Mouse (Mus musculus): ENCODE data around the gene Tnnc1.

Tnnc1 gene

DNA sequence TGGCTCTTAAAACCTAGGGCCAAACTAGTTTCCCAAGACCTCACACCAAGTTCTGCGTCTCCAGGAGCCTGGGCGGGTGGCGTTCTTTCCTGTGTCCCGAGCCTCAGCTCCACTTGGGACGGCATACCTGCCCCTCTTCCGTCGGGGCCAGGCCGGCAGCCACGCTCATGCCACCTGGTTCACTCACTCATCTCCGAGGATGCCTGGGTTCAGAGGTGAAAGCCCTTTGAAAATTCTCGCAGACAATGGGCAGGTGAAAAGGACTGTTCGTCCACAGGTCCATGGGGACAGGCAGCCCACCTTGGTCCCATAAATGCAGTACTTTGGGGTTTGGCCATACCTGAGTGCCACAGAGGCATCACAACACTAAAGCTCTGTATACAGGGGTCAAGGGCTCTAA lies 23.9 kb upstream of the Tnnc1 start:
- DNase-seq (ENCODE audit: low spot score), result no peak

DNA sequence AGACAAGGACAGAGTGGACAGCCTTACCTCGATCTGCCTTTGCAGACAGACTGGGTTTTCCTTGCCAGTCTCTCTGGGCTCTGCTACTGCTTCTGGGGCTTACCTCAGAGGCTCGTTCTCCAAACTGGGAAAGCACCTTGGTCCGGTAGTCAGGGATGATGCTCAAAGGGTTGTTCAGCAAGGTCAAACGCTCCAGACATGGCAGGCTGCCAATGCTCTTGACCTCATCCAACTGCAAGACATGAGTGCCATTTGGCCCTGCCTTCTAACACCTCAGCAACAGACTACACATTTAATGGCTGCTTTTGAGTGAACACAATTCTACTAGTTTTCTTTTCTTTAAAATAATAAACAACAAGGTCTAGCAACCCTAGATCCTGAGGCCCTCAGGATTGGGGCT lies 21.5 kb upstream of the Tnnc1 start:
- DNase-seq (ENCODE audit: low spot score), result no peak

DNA sequence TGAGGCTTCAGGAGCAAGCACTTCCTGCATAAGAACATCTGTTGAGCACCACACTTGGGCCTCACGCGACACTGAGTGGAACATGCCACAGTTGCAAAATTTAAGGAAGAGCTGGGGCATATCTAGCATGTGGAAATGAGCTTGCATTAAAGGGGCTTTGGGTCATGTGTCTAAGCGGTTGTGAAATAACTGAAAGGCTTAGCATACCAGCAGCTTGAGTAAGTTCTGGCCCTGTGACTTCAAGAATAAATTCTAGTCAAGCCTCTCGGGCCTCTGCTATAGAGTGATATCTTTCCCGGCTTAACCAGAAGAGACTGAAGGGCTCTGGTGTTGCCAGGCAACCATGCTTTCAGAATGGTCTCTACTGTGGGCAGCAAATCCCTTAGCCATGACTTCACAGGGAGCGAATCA lies 19.3 kb upstream of the Tnnc1 start:
- no peak for DNase-seq (ENCODE audit: low spot score)

DNA sequence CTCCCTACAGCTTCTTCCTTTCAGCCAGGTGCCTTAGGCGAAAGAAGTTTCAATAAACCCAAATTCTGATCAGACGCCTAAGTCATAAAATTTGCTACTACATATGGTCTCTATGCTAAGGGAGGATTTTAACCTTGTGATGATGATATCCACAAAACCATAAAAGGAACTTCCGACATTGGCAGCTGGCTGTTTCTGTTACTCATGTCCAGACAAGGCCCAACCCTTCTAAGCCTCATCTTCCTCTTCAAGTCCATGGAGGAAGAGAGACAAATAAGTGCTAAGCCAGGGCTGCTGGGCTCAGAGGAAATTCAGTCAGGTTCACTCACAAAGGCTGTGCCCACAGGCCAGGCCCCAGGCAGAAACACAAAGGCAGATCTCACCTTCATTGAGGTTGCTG lies 18.8 kb upstream of the Tnnc1 start:
- no peak for DNase-seq (ENCODE audit: low spot score)

- no peak for DNase-seq (ENCODE audit: low spot score)
These were observed 16.2 kb upstream of the Tnnc1 start for GRCm38 (mm10) chr14:31191936-31192335.

DNA sequence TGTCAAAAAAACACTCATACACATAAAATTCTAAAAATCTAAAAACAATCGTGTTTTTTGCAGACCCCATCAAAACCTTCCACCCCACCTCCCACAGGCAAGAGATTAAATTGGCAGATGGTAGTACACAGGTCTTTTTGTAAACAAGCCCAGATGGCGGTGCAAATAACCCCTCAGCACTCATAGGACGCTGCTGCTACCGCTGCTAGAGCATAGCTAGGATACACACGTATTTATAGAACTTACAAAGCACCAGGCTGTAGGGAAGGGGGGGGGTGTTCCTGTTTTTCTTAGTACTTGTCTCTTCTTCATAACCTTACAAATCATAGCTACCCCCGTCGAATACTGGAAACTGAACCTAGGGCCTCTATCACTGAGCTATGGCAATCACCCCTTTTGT lies 14.3 kb upstream of the Tnnc1 start:
- no peak for DNase-seq (ENCODE audit: low spot score)

GRCm38 (mm10) chr14:31194441-31194840 lies 13.7 kb upstream of the Tnnc1 start:
- no peak for DNase-seq (ENCODE audit: low spot score)

DNA sequence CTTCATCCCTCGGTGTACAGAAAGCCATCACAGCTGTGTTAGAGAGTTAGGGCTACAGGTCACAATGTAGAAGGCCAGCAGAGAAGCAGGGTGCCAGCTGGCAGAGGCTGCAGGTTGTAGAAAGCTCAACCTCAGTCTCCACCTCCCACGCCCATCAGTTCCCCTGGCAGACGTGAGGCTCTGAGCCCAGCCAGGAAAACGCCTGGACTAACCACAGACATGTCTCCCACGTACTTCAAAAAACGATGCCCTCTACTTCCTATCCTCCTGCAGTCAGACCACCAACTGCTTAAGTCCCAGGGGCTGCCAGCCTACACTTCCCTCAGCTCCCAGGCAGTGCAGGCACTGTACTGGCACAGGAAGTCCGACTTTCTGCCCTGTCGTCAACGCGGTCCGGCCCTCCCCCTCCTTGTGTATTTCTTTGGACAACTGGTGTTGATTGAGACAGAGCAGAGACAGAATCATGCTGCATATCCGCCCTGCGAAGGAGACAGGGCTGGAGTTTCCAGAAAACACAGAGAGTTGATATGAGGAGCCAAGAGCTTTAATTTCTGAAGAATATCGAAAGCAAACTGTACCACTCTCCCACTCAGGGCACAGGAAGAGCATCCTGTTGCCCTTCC lies 13.1 kb upstream of the Tnnc1 start:
- no peak for DNase-seq (ENCODE audit: low spot score)

DNA sequence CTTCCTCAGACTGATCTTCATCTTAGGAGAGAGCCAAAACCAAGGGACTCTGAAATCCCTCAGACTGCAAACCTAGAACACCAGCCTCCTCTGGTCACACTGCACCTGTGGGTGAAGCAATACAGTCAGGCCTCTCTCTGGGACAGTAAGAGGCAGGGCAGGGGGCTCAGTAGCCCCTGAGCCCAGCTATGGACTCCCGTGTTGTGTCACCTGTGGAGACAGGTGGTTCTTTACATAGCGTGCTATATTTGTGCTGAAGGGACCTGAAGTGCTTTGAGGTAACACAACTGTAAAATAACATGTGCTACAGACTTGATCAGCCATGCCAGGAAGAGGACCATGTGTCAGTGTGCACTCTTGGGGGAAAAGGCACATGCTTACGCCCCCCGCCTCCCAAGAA lies 12.6 kb upstream of the Tnnc1 start:
- no peak for DNase-seq (ENCODE audit: low spot score)

- no peak for DNase-seq (ENCODE audit: low spot score)
These were observed 12.1 kb upstream of the Tnnc1 start for GRCm38 (mm10) chr14:31195968-31196367.

GRCm38 (mm10) chr14:31197547-31198516 lies 10.3 kb upstream of the Tnnc1 start:
- DNase-seq (ENCODE audit: low spot score), result no peak

- DNase-seq (ENCODE audit: low spot score), result no peak
These were observed 8.5 kb upstream of the Tnnc1 start for GRCm38 (mm10) chr14:31199599-31199998.

DNA sequence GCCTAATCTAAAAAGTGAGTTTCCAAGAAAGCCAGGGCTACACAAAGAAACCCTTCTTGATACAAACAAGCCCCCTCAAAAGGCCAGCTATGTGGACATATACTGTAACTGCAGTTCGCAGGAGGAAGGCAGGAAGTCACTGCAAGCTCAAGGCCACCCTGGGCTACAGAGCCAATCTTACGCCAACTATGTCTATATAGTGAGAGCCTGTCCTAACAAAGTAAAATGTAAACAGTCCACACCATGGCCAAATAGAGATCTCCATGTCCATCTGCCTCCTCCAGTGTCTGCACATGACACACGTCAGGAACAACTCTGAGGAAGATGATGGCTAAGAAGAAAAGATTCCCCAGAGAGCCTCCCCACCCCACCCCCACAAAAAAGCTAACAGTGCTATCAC lies 8.1 kb upstream of the Tnnc1 start:
- DNase-seq (ENCODE audit: low spot score), result no peak

- no peak for DNase-seq (ENCODE audit: low spot score)
These were observed 3.3 kb upstream of the Tnnc1 start for GRCm38 (mm10) chr14:31204844-31205243.

DNA sequence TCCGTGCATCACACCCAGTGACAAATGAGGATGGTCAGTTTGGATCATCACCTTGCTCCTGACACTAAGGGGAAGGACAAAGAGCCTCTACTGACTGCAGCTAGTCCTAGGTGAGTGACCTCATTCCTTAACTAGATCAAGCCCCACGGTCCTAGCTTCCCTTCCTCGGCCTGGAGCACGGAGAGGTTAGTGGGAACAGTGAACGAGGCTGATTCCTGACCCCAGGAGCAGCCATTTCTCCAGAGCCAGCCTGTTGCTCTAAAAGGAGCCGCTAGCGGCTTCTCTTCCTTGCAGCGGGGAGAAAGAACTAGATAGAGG lies 2.9 kb upstream of the Tnnc1 start:
- DNase-seq (ENCODE audit: low spot score), result no peak

- DNase-seq (ENCODE audit: low spot score), result no peak
These were observed 2.3 kb upstream of the Tnnc1 start for GRCm38 (mm10) chr14:31205562-31206467.

DNA sequence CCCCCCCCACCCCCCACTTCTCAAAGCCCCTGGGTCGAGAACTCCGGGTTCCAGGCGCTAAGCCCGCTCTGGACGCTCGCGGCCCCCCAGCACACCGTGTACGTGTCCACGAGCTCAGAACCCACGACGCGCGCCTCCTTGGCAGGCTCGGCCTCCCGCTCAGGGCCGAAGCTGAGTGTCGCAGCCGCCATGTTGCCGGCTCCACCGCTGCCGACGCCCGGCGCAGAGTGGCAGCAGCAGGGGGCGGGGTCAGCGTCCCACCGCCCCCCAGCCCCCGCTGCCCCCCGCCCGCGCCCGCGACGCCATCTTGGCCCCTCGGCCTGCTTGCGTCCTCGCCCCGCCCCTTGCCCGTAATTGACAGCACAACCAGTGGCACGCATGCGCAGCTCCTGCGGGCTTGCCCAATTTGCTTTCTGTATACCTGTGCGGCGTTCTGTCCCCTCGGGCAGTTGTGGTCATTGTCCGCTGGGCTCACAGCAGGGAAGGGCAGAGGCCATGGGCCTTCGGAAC lies 1.6 kb upstream of the Tnnc1 start:
- DNase-seq (ENCODE audit: low spot score), result peak; percentile 87

DNA sequence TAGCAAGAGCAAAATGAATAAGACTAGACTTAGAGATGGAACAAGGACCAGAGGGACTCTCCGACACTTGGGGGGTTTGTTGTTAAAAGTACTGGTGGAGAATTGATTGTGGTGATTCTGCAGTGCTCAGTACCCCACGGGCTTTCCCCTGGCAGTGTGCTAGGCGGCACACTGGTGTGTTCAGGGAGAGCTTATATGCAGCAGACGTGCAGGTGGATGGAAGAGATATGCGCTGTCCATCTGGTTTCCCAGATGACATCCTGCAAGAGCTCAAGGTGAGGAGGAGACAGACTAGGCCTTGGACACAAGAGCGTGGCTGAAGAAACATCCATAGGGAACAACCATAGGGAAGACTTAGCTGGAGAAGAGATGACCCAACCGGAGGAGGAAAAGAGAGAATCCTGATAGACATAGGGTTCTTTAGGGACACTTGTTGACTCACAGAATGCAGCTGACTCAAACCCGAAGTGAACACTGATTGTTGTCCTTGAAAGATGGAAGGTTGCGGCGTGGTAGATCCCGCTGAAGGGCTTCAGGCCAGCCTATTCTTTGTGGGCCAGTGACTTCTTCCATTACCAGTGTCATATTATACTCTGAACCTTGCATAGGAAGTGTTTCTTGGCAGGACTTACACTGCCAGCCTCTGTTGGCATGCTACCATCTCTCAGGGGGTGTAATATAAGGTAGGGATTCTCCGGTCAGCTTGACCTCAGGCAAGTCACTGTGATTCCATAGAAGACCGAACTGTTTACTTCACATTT lies 862 bp upstream of the Tnnc1 start:
- no peak for DNase-seq (ENCODE audit: low spot score)

DNA sequence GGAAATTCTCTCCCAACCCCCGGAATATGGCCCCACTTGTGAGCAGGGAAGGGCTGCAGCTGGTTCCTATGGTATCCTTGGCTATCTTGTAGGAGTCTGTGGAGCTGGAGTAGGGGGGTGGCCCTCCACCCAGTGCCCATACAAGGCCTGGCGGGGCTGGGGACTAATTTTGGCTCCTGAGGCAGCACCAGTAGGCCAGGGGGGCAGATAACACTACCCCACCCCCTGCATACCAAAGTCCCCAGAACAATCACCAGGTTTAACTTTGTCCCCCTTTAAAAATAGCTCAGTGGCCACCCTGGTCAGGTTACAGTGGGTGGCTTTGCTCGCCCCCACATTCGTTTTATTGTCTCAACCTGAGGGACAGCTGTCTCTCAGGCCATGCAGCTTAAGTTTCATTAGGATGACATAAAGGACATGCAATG lies 1.0 kb downstream of the Tnnc1 start:
- no peak for DNase-seq (ENCODE audit: low spot score)

- no peak for DNase-seq (ENCODE audit: low spot score)
These were observed 3.7 kb downstream of the Tnnc1 start for GRCm38 (mm10) chr14:31211854-31212253.

DNA sequence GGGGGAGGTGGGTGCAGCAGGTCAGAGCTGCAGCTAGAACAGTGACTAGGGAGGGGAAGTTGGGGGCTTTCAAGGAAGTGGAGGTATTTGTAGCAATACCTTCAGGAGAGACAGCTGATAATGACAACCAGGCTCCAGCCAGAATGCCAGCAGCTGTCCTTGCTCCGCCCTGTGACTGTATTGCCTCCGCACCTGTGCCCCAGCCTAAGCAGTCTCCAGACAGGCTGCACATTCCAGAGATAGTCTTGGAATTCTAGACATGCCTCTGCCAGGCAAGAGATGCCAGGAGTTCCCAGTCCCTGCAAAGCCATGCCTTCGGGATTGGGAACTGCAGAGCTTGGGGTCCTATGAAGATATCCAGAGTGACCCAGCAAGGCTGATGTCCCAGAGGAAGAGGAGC lies 4.4 kb downstream of the Tnnc1 start:
- DNase-seq (ENCODE audit: low spot score), result no peak

- no peak for DNase-seq (ENCODE audit: low spot score)
These were observed 5.8 kb downstream of the Tnnc1 start for GRCm38 (mm10) chr14:31213868-31214267.
